Mouse (Mus musculus) kidney, postnatal 25 days (tissue): ENCODE data around the gene Uap1.
"Not testable (repeated sequence)": the region's sequence is repeated elsewhere in the genome, so short reads cannot be mapped to it uniquely, and the experiment has no call there.

ENCODE experiments used
- DNase-seq, 2 experiments: peaks; one replicate each; pipeline ENCODE4 v3.0.0; 2021; ENCODE audit warnings: mixed read lengths in 2 of 2

Gene Uap1

DNA sequence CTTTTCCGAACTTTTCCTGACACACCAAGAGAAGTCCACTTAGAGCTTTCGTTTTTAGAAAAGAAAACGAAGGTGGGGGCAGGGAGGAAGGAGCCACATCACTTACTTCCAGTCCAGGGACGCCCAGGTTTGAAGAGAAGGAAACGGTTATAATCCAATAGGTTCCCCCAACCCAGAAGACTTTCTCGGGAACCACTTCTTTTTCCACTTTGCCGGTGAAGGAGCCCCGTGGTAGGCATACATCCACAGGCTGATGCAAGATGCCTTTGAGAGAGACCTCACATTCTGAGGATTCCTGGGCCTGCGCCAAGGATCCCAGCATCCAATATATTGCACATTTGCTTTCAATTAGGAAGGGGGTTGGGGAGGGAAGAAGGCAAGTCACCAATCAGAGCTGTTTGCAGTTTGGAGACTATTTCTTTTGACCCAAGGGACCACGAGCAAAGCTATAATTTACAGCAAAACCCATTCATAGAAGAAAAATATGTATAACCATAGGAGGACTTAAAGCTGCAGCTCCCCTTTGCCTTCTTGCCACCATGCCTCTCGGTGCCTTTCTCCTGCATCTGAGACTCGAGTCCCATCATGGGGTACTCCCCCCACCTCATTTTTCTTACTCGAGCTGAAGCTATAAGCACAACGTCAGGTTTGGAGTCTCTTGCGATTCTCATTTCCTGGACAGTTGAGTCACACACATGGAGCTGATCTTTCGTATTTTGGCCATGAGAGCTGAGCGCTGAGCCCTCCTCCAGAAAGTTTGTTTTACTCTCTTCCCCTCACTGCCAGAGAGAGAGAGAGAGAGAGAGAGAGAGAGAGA is 64.0 kb downstream of the Uap1 start, which contains the start of gene Ddr2:
Gene Ddr2, minus strand, starts transcription at position 247 of the 817 bp plus-strand sequence.
- DNase-seq: peak; percentile 50 to 71

DNA sequence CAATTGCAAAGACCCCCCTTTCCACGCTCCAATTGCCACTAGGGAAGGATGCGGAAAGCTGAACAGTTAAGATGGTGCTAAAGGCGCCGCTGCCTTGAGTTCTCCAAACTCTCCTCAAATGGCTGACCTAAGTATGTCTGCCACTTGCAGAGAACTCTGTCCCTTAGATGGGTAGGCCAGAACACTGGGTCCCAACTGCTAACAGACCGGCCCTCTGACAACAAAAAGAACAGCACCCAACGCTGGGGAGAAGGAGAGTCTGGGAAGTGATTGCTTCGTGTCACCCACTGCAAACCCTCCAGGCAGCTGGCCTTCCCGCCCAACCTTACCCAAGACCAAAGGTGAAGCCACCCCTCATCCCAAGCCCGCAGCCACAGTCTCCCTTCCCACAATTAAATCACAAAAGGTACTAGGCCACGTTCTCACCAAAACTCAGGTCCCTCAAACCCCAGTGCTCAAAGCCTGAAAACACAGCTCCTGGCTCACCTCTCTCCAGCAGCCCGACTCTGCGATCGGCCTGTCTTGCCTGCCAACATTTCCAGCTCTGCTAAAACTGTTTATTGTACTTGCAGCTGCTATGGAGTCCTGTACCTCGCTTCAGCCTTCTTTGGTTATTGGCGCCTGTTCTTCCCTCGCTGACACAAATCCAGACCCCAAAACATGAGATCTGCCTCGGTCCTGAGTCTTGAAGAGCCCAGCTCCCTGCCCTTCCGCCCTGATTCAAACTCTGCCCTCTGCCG is 64.8 kb downstream of the Uap1 start:
- DNase-seq: no peak

DNA sequence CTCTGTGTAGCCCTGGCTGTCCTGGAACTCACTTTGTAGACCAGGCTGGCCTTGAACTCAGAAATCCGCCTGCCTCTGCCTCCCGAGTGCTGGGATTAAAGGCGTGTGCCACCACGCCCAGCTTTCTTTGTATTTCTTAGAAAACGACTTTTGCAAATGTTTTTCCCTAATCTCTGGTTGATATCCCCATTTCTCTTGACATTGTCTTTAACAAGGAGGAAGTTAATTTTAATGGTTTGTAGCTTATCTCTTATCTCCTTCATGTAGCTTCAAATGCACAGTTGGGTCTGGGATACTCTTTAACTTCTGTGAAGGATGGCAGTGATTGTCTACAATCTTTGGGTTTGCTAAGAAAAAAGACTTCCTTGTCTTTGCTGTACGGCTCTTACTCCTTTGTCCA is 71.9 kb downstream of the Uap1 start:
- DNase-seq: not testable (repeated sequence)
